Mouse (Mus musculus) left cerebral cortex, postnatal 10 days (tissue): ENCODE data around the gene Tppp3. TPM values are rescaled to one million over a fixed set of nuclear protein-coding genes. Genes with fewer than 3 reads are reported as not detected.

Experiments used
- DNase-seq, 2 experiments: peaks; one replicate each; pipeline ENCODE4 v3.0.0; 2021 to 2022; ENCODE audit warnings: low spot score in 2 of 2, mixed read lengths in 1 of 2; ENCODE audit errors: extremely low spot score in 1 of 2
- intact Hi-C: fragments of 180-260 bp; cut with DNase I; formaldehyde crosslinking; loops from one replicate; pipeline ENCODE4 v1.15.1; 2025
- total RNA-seq, 2 experiments: library from RNA; stranded (reverse); gene quantifications; 2 replicates each; pipeline ENCODE4 v1.2.3; 2021

Gene Tppp3
- total RNA-seq, 2 experiments from 2014 or later, result 75.5 to 88.7 TPM

GRCm38 (mm10) chr8:105493495-105493894 is 22.2 kb upstream of the Tppp3 start:
- no peak for DNase-seq
- intact Hi-C loops, result no loop called here

- intact Hi-C loops, result no loop called here
- no peak for DNase-seq
These were observed 18.0 kb upstream of the Tppp3 start for GRCm38 (mm10) chr8:105489281-105489680.

DNA sequence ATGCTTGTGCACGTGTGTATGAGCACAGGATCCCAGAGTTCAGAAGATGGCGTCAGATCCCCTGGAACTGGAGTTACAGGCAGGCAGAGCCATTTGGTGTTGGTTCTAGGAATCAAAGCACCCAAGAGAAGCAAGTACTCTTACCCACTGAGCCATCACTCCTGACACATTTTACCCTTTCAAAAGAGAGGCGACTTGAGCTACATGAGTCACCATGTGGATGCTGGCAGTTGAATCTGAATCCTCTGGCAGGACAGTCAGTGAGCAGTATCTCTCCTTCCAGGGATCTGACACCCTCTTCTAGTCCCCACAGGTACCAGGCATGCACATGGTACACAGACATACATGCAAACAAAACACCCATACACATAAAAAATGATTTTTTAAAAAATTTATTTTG is 16.8 kb upstream of the Tppp3 start:
- intact Hi-C loops, result no loop called here
- DNase-seq, result no peak

GRCm38 (mm10) chr8:105484392-105484791 is 13.1 kb upstream of the Tppp3 start:
- intact Hi-C loops, result no loop called here
- peak in 1 of 2 experiments; percentile 73 for DNase-seq

- DNase-seq, result no peak
- intact Hi-C loops, result no loop called here
These were observed 12.7 kb upstream of the Tppp3 start for GRCm38 (mm10) chr8:105484030-105484368.

GRCm38 (mm10) chr8:105483212-105484029 is 12.1 kb upstream of the Tppp3 start:
- DNase-seq, result peak in 1 of 2 experiments; percentile 73
- intact Hi-C loops, result no loop called here

- intact Hi-C loops, result no loop called here
These were observed 10.8 kb upstream of the Tppp3 start for GRCm38 (mm10) chr8:105482123-105482522.

DNA sequence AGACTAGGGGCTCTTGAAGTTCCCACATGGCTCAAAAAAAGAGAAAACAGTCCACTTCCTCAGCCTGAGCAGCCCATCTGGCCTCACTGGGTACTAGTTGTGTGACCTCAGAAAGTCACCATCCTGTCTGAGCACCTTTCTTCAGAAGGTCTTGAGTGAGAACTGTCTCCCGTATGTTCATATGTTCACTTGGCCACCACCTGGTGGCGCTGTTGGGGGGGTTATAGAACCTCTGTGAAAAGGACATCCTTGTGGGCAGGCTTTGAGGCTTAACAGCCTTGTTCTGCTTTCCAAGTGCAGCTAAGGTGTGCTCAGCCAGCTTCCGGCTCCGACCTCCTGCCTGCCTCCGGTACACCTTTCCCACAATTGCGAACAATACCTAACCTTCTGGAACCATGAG is 10.1 kb upstream of the Tppp3 start:
- intact Hi-C loops, result no loop called here
- DNase-seq, result no peak

More at GRCm38 (mm10) chr8:105482123-105482522, 10.8 kb upstream of the Tppp3 start:
- no peak for DNase-seq

- no peak for DNase-seq
These were observed 9.7 kb upstream of the Tppp3 start for GRCm38 (mm10) chr8:105481013-105481412.

DNA sequence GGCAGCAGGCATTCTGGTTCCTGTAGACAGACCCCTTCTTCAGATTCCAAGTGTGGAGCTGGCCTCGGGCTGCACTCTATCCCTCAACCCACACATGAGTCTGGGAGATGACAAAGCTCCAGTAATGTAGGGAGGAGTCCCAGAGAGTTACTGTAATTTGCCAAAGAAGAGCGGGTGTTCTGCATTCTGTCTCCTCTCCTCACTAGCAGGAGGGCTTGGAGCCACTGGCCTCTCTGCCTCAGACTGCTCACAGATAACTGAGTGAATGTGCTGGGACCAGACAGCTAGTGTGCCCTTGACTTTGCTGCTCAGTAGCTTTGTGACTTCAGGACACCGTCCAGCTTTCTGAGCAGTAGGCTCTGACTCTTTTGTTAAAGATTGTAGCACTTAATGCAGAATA is 6.5 kb upstream of the Tppp3 start:
- DNase-seq, result no peak
- intact Hi-C loops, result no loop called here

More at GRCm38 (mm10) chr8:105481013-105481412, 9.7 kb upstream of the Tppp3 start:
- intact Hi-C loops, result no loop called here

- peak in 1 of 2 experiments; percentile 72 for DNase-seq
- intact Hi-C loops, result no loop called here
These were observed 5.5 kb upstream of the Tppp3 start for GRCm38 (mm10) chr8:105476628-105477413.

DNA sequence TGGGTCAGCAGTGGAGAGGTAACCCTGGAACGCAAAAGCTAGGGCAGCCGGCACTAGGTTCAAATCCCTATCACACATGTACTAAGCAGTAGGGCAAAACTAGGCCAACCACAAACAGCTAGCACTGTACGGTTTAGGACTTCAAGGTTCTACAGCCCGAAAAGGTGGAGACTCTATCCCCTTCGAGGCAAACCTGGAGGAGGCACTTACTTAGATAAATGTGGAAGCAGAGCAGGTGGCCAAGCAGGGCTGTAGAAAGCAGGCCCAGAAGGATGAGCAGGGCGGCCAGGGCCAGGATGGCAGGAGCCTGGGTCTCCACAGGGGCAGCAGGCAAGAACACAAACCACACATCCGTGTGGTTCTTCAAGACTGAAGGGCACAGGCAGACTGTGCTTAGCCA is 4.8 kb upstream of the Tppp3 start:
- DNase-seq, result no peak
- intact Hi-C loops, result no loop called here

- intact Hi-C loops, result no loop called here
- DNase-seq, result no peak
These were observed 4.4 kb upstream of the Tppp3 start for GRCm38 (mm10) chr8:105475742-105476141.

DNA sequence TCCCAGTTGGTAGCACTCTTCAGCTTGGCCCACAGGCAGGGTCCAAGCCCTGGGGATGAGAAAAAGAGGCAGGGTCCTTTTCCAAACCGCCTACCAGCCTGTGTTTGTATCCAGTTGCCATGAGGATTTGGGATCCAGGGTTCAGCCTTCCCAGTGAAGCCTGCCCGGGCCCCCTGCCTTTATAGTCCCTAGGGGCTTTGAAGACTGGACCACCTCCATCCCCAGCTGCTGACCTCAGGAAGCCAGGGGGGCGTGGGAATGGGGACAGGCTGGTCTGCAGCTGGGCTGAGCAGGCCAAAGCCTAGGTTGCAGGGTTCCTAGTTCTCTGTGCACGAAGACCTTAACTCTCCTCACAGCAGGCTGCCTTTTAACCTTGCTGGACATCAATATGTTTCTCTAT is 3.9 kb upstream of the Tppp3 start:
- DNase-seq, result peak in 1 of 2 experiments; percentile 82
- intact Hi-C loops, result no loop called here

DNA sequence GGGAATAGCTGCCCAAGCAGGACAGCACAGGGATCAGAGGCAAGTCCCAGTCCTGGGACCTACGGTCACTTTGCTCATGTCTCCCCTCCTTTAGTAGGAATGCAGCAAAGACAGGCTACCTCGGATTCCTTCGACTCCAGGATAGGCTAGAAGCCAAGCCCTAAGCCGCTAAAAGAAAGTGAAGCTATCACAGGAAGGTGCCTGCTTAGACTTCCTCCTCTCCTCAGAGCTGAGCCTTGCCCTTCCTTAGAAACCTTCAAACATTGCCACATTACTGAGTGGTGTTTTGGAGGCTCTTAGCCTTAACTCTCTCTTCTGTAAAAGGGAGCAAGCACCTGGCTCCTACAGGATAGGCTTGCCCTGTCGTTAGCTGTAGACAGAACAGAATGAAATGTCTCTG is 3.4 kb upstream of the Tppp3 start:
- no peak for DNase-seq
- intact Hi-C loops, result no loop called here

DNA sequence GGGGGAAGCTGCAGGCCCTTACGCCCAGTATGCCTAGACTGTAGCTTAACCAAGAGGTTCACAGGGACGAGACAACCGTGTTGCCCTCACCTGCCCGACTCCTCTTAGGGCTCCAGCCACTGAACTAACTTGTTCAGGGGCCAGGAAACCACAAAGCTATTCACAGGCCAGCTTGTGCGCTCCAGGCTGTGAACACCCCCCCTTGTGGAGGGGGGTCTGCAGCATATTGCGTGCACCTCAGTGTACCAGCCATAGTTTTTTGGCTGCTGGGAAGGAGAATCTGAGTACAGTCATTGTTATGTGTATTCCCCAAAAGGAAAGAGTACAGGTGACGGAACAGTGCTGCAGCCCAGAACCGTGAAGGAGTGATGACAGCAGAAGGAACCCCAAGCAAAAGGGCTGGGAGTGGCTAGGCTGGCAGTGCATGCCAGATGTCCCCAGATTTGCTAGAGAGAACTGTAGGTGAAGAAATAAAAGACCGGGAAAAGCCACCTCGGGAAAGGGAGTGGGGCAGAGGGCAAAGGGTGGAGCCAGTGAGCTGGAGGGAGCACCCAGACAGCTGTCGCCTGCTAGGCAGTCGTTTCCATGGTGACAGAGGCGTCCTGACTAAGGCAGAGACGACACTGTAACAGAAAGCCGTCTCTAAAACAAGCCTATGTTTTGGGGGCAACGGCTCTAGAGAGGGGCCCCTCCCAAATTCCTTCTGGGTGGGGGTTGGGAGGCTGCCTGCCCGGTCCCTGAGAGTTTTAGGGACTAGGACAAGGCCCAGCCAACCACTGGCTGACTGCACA is 2.7 kb upstream of the Tppp3 start:
- peak in 1 of 2 experiments; percentile 78 for DNase-seq
- intact Hi-C loops, result no loop called here

DNA sequence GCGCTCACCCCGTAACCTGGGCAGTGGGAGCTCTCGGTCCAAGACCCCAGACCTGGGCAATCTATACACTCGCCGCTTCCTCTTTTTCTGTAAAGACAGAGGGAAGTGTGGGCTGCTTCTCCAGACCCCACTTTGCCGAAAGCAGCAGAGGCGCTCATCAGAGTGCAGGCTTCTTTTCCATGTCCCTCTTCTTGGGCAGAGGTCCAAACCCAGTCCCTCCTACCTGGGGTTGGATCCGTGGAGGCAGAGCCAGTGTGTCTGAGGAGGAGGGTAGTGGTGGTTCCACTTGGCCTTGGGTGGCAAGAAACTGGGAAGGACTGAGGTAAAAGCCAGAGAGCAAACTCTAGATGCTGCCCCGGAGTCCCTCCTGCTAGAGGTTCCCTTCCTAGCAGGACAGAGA is 1.7 kb upstream of the Tppp3 start:
- intact Hi-C loops, result no loop called here
- no peak for DNase-seq

DNA sequence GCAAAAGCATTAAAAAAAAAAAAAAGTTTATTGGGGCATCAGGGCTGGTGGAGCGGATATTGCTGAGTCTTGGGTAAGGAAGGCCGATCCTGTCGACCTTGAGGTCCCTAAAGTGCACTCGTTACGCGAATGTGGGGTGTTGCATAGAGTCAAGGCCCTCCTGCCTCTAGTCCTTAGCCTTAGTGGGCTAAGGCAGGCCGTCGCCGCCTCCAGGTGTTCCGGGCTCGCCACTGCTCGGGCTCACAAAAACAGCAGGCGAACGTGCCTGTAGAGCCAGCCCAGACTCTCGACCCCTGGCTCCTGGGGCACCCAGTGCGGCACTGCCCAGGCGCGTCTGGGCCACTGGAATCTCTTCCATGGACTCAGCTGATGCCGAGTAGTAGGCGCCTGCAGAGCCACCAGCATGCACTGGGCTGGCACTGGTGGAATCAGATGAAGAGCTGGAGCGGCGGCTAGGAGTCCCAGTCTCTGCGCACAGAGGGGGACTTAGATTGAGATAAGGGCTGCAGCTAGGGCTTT is 1.1 kb upstream of the Tppp3 start:
- no peak for DNase-seq
- intact Hi-C loops, result no loop called here

DNA sequence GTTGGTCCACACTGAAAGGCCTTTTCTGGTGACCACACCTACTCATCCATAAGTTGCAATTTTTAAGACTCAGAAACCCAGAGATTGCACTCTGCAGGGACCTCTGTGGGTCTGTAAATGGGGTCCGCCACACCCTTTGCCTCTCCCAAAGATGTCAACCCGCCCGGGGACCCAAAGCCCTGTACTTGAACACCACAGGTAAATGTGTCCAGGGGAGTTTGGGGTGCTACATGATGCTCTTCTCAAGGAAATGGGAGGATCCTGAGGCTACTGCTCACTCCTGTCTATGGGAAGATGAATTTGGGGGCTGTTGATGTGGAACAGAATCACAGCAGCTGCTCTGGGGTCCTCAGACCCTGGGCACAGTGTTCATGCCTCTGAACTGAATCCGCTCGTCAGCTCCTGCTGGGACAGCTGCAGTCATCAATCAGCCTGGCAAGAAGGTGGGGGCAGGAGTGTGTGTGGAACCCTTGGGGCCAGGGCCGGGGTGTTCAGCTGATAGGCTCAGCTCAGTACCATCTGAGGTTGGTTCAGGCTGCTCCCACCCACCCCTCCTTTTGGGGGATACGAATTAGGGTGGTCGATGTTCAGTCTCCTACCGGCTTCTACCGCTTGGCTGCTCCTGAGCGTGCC is 529 bp downstream of the Tppp3 start:
- intact Hi-C loops, result no loop called here
- DNase-seq, result no peak
